Mouse (Mus musculus): ENCODE measurements around the gene Hoxa13. TPM values are rescaled to one million over a fixed set of nuclear protein-coding genes. Genes with fewer than 3 reads are reported as not detected.

Hoxa13 gene
- polyA plus RNA-seq, 1 experiment from 2014 or later, result not detected

- Histone ChIP-seq H3K27ac (no peak overlapping the region), H3K27me3 (ENCODE audit: insufficient read depth, poor library complexity, severe bottlenecking) (peaks cover 100% of the 10 kb centered on the region), H3K9me3 (no peaks in the 10 kb centered on the region), H3K36me3 (no peaks in the 10 kb centered on the region), H3K4me3 (no peak overlapping the region), H3K4me1 (peaks cover 33% of the 10 kb centered on the region)
- no peak for DNase-seq (ENCODE audit: low spot score)
- WGBS, result 7% methylated on average over 12 of the region's 12 CpGs
Measured at GRCm38 (mm10) chr6:52209685-52210046, 51.0 kb downstream of the Hoxa13 start.

- peaks cover 39% of the 10 kb centered on the region for H3K4me1 ChIP-seq
- H3K27ac ChIP-seq, result no peak overlapping the region
- H3K36me3 ChIP-seq, result no peaks in the 10 kb centered on the region
- H3K27me3 ChIP-seq (ENCODE audit: insufficient read depth, poor library complexity, severe bottlenecking), result peaks cover 100% of the 10 kb centered on the region
- peak overlapping the region; percentile 39 for H3K4me3 ChIP-seq
- no peaks in the 10 kb centered on the region for H3K9me3 ChIP-seq
- peak; percentile 71 for DNase-seq (ENCODE audit: low spot score)
- WGBS, result 4% methylated on average over 18 of the region's 18 CpGs
Measured at GRCm38 (mm10) chr6:52208868-52209684, 51.6 kb downstream of the Hoxa13 start.

- no peaks in the 10 kb centered on the region for H3K9me3 ChIP-seq
- DNase-seq (ENCODE audit: low spot score), result peak; percentile 75
- H3K4me3 ChIP-seq, result peak within 1 kb of the TSS; percentile 39
- peaks cover 47% of the 10 kb centered on the region for H3K4me1 ChIP-seq
- H3K27ac ChIP-seq, result no peak within 1 kb of the TSS
- 1% methylated on average over 47 of the region's 47 CpGs for WGBS
- H3K27me3 ChIP-seq (ENCODE audit: insufficient read depth, poor library complexity, severe bottlenecking), result peaks cover 100% of the 10 kb centered on the region
- H3K36me3 ChIP-seq, result no peaks in the 10 kb centered on the region
Measured at GRCm38 (mm10) chr6:52208072-52208867, 52.4 kb downstream of the Hoxa13 start, which contains the start of gene Hoxa6. Hoxa6 (minus strand) TSS chr6:52208722.

MicroRNAs encoded within 50 kb of the gene (microRNA counts, 519-probe panel; counts per million panel counts)
- 4,047 counts per million, percentile 22 among the panel's probes with 10 or more counts for microRNA mmu-miR-196b

Small RNA genes lying within 50 kb of the gene (microRNA-seq; reads per million reads assigned to microRNA genes)
- gene Mir196b, result 399 reads per million, percentile 69 among the genes with 10 or more reads in this experiment

Other genes with a start within 250 kb of the Hoxa13 start
- gene Skap2, start 248.3 kb downstream of the Hoxa13 start, polyA plus RNA-seq (2016; fragmentation: Nextera tagmentation; extraction: Ambion mirVana), result 11.8 and 26.4 TPM in 2 replicates
- 1.00 and 4.1 TPM in 2 replicates for gene Hoxa1, start 102.6 kb downstream of the Hoxa13 start, polyA plus RNA-seq (2016; fragmentation: Nextera tagmentation; extraction: Ambion mirVana)
- gene Hoxa2, start 96.0 kb downstream of the Hoxa13 start, polyA plus RNA-seq (2016; fragmentation: Nextera tagmentation; extraction: Ambion mirVana), result 4.3 and 10.3 TPM in 2 replicates
- gene 5730596B20Rik, start 83.4 kb downstream of the Hoxa13 start, polyA plus RNA-seq (2016; fragmentation: Nextera tagmentation; extraction: Ambion mirVana), result 0.07 and 1.5 TPM in 2 replicates
- gene Hoxa4, start 69.1 kb downstream of the Hoxa13 start, polyA plus RNA-seq (2016; fragmentation: Nextera tagmentation; extraction: Ambion mirVana), result 0.17 and 1.4 TPM in 2 replicates
- gene Hoxa5, start 56.3 kb downstream of the Hoxa13 start, polyA plus RNA-seq (2016; fragmentation: Nextera tagmentation; extraction: Ambion mirVana), result 0.58 and 6.0 TPM in 2 replicates
- 0.30 TPM in 1 of 2 replicates, not detected in the other for gene Hoxa6, start 52.2 kb downstream of the Hoxa13 start, polyA plus RNA-seq (2016; fragmentation: Nextera tagmentation; extraction: Ambion mirVana)
- 0.57 and 3.7 TPM in 2 replicates for gene Hoxa3, start 47.5 kb downstream of the Hoxa13 start, polyA plus RNA-seq (2016; fragmentation: Nextera tagmentation; extraction: Ambion mirVana)
- not detected in 2 replicates for gene Gm28308, start 47.5 kb downstream of the Hoxa13 start, polyA plus RNA-seq (2016; fragmentation: Nextera tagmentation; extraction: Ambion mirVana)
- 0.11 and 2.5 TPM in 2 replicates for gene Hoxa7, start 39.0 kb downstream of the Hoxa13 start, polyA plus RNA-seq (2016; fragmentation: Nextera tagmentation; extraction: Ambion mirVana)
- 0.37 and 5.6 TPM in 2 replicates for gene Hoxa9, start 29.8 kb downstream of the Hoxa13 start, polyA plus RNA-seq (2016; fragmentation: Nextera tagmentation; extraction: Ambion mirVana)
- 0.30 and 3.6 TPM in 2 replicates for gene Hoxa10, start 20.0 kb downstream of the Hoxa13 start, polyA plus RNA-seq (2016; fragmentation: Nextera tagmentation; extraction: Ambion mirVana)
- 0.06 and 1.7 TPM in 2 replicates for gene Hoxa11, start 15.1 kb downstream of the Hoxa13 start, polyA plus RNA-seq (2016; fragmentation: Nextera tagmentation; extraction: Ambion mirVana)
- 0.10 TPM in 1 of 2 replicates, not detected in the other for gene Evx1, start 52.6 kb upstream of the Hoxa13 start, polyA plus RNA-seq (2016; fragmentation: Nextera tagmentation; extraction: Ambion mirVana)

Measured in heart, embryonic 10.5 days (tissue).